Mouse (Mus musculus): Measurements from ENCODE around the gene Kcnh1.

- TF ChIP-seq POLR2A (IDR thresholded peaks at IDR 0.05; ENCODE audit: insufficient read depth, low read length): no peak
- TF ChIP-seq CTCF (IDR thresholded peaks at IDR 0.05; ENCODE audit: low read depth, low read length): no peak
Observed at GRCm38 (mm10) chr1:192297481-192298128, 107.0 kb downstream of the Kcnh1 start.

Measured in ES-Bruce4 (cell line).